Mouse (Mus musculus) urinary bladder, postnatal 14 days (tissue): Measurements from ENCODE around the gene Ltbp3.

Experiments used
- DNase-seq: peaks from one replicate; pipeline ENCODE4 v3.0.0; 2021; ENCODE audit warnings: low spot score

The Ltbp3 gene

GRCm38 (mm10) chr19:5740320-5741317 lies at the start of gene Ltbp3:
Gene Ltbp3, plus strand, starts transcription at chr19:5740904.
- DNase-seq: peak; percentile 78

DNA sequence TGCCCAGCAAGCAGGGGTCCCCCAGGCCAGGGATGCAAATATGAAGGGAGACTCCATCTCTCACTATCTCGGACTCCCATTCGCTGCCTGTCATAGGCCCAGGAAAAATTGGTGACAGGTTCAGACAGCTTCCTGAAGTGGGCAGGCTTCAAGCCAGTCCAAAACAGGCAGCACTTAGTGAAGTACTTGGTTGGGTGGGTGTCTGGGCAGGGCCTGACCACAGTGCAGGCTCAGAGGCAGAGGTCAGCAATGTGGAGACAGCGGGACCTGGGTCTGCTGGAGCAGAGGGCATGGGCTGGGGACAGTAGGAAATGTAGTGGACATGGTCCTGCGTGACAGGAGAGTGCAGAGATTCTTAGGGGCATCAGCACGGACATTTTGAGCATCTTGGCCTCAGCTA lies 49.1 kb upstream of the Ltbp3 start:
- DNase-seq: no peak

- no peak for DNase-seq
Observed at GRCm38 (mm10) chr19:5692086-5692912, 48.4 kb upstream of the Ltbp3 start.

GRCm38 (mm10) chr19:5692913-5693396 lies 47.7 kb upstream of the Ltbp3 start:
- no peak for DNase-seq

- no peak for DNase-seq
Observed at GRCm38 (mm10) chr19:5693801-5694200, 46.9 kb upstream of the Ltbp3 start.

DNA sequence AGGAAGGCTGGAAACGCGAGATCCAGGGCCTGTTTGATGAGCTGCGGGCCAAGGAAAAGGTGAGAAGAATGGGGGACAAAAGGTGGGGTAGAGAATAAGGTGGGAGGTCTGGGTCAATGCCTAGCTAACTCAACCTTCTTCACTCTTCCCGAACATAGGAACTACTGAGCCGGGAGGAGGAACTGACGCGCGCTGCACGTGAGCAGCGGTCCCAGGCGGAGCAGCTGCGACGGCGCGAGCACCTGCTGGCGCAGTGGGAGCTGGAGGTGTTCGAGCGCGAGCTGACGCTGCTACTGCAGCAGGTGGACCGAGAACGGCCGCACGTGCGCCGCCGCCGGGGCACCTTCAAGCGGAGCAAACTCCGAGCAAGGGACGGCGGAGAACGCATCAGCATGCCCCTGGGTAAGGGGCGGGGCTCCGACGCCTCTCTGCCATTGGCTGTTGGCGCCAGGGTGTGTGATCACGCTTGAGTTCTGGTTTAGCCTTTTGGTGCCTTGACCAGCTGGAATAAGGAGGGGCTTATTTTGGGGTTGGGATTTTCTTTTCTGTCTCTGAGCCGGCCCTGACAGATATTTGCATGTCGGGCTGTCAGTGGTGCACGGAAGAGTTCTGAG lies 44.7 kb upstream of the Ltbp3 start:
- DNase-seq: no peak

GRCm38 (mm10) chr19:5704163-5704800 lies 36.4 kb upstream of the Ltbp3 start, which contains the start of gene Kcnk7:
Gene Kcnk7, plus strand, starts transcription at chr19:5704367.
- DNase-seq: no peak

- DNase-seq: no peak
Observed at GRCm38 (mm10) chr19:5704801-5705571, 35.7 kb upstream of the Ltbp3 start.

DNA sequence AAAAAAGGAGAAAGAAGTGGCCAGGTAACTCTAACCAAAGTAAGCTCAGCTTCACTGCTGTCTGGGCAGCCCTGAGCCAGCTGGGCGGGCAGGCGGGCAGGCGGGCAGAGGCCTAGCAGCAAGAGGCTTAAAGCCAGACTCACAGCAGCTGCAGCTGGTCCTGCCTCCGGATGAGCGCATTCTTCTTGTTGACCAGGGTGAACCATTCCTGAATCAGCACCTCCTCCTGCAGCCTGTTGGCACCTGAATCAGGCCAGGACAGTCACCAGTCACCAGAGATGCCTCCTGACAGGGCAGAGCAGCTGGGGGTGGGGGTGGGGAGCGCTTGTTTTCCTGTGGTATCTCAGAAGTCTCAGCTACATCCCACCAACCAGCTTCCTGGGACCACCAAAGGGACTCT lies 30.6 kb upstream of the Ltbp3 start:
- no peak for DNase-seq

DNA sequence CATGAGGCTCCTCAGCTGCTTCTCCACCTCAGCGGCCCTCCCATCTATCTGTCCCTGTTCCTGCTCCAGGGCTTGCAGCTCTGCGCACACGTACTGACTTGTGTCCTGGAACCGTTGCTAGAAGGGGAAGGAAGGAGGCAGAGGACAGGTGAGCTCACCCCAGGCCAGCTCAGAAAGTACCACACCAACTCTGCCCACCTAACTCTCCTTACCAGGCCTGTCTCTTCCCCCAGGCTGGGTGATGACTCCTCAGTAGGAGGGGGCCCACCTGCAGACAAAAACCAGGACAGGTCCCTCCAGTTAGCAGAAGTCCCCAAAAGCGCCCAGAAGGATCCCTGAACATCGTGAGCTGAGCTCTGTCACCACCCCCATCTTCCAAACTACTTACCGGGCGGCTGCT lies 30.1 kb upstream of the Ltbp3 start:
- DNase-seq: no peak

GRCm38 (mm10) chr19:5711218-5711617 lies 29.5 kb upstream of the Ltbp3 start:
- DNase-seq: peak; percentile 76

DNA sequence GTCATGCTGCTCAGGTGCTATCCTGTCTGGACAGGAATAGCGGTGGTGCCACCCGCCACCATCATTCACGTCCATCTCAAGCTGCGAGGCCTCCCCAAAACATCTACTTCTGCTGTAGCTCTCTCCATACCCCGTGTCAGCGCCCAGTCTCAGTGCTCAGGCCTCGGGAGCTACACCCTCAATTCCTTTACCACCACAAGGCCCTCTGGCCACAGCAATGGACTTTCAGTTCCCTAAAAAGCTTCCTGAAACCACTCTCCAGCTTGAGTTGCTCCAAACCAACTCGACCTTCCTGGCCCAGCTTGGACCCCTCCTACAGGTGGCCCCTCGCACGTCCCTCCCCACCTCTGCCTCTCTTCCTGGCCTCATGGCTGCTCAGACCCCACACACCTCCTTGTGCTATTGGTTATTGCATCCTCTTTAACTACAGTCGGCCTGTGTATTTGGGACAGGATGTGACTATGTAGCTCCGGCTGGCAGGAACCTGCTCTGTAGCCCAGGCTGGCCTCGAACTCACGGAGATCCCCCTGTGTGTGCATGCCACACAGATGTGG lies 28.7 kb upstream of the Ltbp3 start:
- no peak for DNase-seq

- no peak for DNase-seq
Observed at GRCm38 (mm10) chr19:5713255-5713654, 27.4 kb upstream of the Ltbp3 start.

- peak; percentile 76 for DNase-seq
Observed at GRCm38 (mm10) chr19:5713730-5714129, 27.0 kb upstream of the Ltbp3 start.

DNA sequence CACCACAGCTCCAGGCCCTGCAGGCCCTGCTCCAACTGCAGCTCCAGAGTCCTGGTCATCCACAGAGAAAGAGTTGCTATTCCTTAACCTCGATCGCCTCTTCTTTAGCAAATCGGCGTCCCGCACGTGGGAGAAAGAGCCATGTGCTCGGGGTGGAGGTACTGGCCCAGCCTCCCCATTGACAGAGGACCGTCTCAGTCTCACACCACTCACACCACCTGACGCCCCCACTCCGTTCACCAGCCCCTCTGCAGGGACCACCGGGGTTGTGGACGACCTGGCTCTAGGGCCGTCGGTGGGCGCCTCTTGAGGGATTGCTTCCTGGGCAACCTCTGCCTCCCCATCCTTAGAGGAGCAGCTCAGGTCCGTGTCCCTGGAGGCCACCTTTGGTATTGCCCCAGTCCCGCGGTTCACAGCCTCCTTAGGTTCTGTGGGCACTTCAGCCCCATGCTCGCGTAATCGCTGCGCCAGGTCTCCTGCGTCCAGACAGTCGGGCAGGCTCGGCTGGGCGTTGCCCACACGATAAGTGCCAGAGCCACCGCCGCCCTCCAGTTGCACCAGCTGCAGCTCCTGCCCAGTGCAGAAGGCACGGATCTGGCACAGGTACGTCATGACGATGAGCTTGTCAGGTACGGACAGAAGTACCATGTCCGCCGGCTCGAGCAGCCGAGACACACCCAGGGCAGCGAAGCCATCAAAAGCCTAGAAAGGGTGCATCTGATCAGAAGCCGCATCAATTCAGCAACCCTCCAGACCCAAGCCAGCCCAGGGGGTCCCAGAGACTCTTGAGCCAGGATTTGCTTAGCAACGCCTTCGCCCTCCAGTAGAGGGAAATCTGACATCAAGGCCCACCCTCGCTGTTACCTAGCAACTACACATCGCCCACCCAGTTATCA lies 24.7 kb upstream of the Ltbp3 start:
- no peak for DNase-seq

GRCm38 (mm10) chr19:5716955-5717354 lies 23.7 kb upstream of the Ltbp3 start:
- DNase-seq: no peak

- DNase-seq: no peak
Observed at GRCm38 (mm10) chr19:5721233-5721632, 19.5 kb upstream of the Ltbp3 start.

DNA sequence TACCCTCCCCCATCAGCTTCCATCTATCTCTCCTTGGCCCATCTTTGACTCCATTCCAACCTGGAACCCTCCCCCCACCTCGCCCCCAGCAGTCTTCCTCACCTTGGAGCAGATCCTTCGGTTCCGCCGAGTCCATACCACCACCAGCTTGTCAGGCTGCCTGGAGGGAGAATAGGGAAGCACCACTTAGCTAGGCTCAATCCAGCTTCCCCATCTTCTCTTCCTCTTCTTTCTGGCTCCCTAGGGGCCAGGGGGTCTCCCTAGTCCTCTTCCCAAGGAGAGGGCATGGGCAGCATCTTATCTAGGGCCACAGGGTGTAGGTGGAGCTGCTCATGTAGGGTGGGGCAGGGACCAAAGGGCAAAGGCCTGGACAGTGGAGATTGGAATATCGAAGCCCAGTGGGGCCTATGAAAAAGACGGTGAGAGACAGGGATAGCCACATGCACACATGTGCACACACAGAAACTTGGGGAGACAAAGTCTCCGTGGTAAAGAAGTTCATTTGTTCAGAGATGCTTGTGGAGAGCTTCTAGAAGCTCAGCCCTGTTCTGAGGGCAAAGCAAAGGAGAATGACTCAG lies 17.8 kb upstream of the Ltbp3 start:
- DNase-seq: no peak

DNA sequence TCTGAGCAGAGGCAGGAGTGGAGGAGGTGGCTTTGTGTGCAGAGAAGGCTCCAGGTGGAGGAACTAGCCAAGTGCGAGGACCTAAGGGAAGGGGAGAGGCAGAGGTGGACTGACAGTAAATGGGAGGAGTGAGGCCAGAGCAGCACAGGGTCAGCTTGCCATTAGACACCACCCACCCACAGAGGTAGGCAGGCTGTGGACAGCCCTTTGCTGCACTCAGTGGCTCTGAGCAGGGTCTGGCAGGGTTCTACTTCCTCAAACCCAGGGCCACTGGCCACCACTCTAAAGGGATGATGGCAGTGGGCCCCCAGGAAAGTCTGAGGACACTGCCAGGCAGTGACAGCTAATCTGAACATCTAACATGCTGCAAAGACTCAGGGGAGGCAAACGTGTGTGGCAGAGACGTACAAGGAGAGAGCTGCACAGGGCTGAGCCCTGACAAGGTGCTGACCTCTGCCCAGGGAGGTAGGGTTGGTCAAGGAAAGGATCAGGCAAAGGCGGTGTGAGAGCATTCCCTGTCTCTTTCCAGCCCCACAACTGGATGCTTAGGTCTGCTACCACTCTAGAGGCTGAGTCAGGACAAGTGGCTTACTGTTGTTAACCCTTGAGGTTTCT lies 16.7 kb upstream of the Ltbp3 start:
- DNase-seq: no peak
